Mouse (Mus musculus) brain, embryonic 18.5 days (tissue): ENCODE data around the gene Tsen34.
"Not testable (repeated sequence)": the region's sequence is repeated elsewhere in the genome, so short reads cannot be mapped to it uniquely, and the experiment has no call there.

ENCODE experiments used
- DNase-seq: peaks from one replicate; pipeline ENCODE4 v3.0.0-alpha.2; 2012; ENCODE audit warnings: low read depth, low spot score

Gene Tsen34

GRCm38 (mm10) chr7:3720268-3720667, 27.6 kb downstream of the Tsen34 start, which contains the start of gene Pirb:
TSS of gene Pirb (minus strand) at chr7:3720391.
- not testable (repeated sequence) for DNase-seq

DNA sequence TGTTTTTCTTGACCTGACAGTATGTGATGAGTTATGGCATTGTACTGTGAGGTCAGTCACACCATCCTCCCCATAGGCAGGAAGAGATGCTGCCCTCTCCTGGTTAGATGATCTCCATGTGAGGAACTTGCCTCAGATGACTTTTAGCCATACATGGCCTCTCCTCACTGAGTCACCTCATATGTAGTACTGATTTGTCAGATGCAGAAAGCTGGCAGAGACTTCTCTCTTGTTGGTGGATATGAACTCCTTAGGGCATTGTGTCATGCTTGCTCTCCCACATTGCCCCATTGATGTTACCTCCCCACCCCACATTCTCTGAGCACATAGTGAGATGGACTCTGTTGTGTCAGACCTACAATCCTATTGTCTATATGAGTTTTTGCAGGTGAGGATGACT, 32.8 kb downstream of the Tsen34 start:
- not testable (repeated sequence) for DNase-seq

GRCm38 (mm10) chr7:3732675-3733074, 40.0 kb downstream of the Tsen34 start:
- DNase-seq, result not testable (repeated sequence)
